Mouse (Mus musculus) erythroid progenitor cell, adult 5-6 weeks (primary cell): Measurements from ENCODE around the gene Kctd18. TPM values are rescaled to one million over a fixed set of nuclear protein-coding genes. Genes with fewer than 3 reads are reported as not detected.

Experiments used
- ATAC-seq: replicated peaks from 2 replicates; pipeline ENCODE4 v1.8.0; 2016; ENCODE audit warnings: moderate number of reproducible peaks, mild to moderate bottlenecking, moderate TSS enrichment, inconsistent platforms; ENCODE audit not compliant: poor library complexity, low FRiP score, severe bottlenecking
- total RNA-seq, 2 experiments: library from RNA; stranded (forward) in 1 of 2; stranded (reverse) in 1 of 2; fragments of 150-400 nt in 1 of 2; fragments of 186-747, 209-891 nt in 1 of 2; gene quantifications; 2 replicates each; pipeline versions ENCODE4 v1.2.3 to v1.2.4; 2015 to 2017; ENCODE audit warnings: low replicate concordance in 2 of 2

Gene Kctd18
- total RNA-seq, 2 experiments from 2014 or later = 1.4 TPM; not detected in 1

DNA sequence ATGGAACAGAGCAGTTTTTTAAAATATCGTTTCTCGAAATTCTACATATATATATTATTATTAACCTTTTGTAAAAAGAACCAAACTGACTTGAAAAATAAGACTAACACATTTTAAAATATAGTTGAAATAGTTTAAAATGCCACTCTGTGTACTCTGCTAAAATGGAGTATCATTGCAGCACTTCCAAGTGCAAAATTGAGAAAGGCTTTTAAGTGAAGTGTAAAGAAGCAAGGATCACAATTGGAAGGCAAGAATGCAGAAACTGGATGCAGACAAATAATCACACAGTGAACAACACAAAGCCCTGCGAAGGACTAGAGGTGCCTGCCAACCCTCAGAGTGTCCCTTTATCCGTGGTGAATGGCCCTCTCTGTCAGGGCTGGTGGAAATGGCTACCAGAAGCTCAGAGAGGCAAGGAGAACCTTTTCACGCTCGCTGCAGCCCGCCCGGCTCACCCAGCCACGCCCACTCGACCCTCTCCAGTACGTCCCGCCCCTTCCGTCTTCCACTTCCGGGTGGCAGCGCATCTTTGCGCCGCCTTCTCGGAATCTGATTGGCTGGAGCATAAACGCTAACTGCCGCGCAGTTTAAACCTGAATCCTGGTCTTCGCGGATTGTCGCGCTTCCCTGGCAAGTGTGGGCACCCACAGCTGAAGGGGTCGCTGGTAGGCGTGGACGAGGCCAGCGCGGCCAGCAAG is 23.2 kb downstream of the Kctd18 start, which contains the start of gene Sgo2a:
Sgo2a (plus strand) TSS at position 540 of the 701 bp plus-strand sequence.
- peak; percentile 99 for ATAC-seq

GRCm38 (mm10) chr1:57991277-57991676 is 27.5 kb downstream of the Kctd18 start:
- ATAC-seq = no peak

DNA sequence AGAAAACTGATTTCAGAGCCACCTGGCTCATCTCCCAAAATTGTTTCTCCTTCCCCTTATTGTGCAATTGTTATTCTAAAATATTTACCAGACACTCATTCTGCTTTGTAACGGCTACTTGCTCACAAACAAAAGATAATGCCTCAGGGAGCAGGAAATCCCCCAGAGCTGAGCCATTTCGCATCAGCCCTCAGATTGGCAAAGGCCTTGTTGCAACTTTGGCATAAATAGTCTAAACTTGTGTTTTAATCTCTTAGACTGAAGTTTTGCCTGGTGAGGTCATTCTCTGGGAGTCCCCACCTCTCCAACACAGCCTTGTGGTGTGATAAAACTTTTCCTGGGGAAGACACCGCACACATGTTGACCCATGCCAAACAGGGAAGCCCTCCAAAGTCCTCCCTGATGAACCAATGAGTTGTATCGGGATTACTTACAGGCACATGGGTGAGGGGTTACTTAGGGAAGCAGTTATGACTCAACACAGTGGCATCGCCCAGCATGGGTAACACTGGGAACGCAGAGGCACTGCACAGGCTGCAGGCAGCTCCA is 29.6 kb downstream of the Kctd18 start:
- ATAC-seq = no peak

- no peak for ATAC-seq
Observed at GRCm38 (mm10) chr1:57976860-57977259, 41.9 kb downstream of the Kctd18 start.

DNA sequence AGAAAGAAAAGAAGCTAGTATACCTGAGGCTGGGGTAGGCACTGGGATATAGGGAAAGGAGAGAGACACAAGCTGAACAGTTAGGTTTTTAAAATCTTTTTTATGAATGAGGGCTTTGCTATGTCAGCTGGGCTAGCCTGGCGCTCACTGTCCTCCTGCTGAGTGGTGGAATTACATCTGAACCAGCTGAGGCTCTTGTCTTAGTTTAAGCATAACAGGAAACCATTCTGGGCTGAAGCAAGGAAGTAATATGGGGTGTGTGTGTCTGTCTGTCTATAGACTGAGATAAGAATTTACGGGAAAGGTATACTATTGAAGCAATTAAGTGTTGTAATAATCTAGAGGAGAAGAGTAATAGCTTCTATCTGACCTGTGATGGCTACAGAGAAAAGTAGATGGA is 47.2 kb downstream of the Kctd18 start:
- ATAC-seq = no peak

- peak; percentile 99 for ATAC-seq
Observed at GRCm38 (mm10) chr1:57969327-57970271, 49.2 kb downstream of the Kctd18 start.

- ATAC-seq = no peak
Observed at GRCm38 (mm10) chr1:57955774-57956173, 63.0 kb downstream of the Kctd18 start.

DNA sequence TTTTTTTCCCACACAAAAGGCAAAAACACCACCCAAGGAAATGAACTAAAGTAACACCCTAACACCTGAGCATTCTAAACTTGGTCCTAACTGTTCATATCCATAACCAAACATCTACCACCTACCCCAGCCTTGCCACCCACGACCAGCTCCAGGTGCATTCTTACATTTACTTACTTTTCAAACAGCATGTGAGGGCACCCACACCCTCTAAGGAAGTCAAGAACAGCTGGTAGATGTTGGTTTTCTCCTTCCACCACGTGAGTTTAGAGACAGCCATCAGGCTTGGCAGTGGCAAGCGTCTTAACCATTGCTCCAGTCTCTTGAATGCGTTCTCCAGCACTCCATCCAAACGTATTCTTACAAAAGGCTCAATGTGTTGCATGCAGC is 64.4 kb downstream of the Kctd18 start:
- ATAC-seq = no peak

GRCm38 (mm10) chr1:57953586-57954375 is 65.0 kb downstream of the Kctd18 start:
- no peak for ATAC-seq

DNA sequence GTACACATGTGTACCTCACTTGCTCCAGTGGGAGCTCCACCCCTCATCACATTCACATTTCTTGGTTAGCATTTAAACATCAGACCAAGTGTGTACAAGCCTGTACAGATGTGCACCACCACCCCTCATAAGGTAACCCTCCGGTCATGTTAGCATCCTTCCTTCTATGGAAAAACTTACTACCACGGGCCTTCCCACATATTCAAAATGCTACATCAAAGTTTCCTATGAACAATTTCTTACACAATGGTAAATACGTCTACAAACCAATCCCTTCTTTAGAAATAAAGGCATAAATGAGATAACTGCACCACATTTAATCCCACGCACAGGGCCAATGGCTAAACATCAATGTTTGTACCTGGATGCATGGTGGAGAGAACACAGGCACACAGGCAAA is 66.2 kb downstream of the Kctd18 start:
- ATAC-seq = no peak

GRCm38 (mm10) chr1:57949716-57950115 is 69.0 kb downstream of the Kctd18 start:
- no peak for ATAC-seq

- no peak for ATAC-seq
Observed at GRCm38 (mm10) chr1:57949195-57949594, 69.6 kb downstream of the Kctd18 start.

GRCm38 (mm10) chr1:57947552-57948347 is 71.0 kb downstream of the Kctd18 start:
- no peak for ATAC-seq

DNA sequence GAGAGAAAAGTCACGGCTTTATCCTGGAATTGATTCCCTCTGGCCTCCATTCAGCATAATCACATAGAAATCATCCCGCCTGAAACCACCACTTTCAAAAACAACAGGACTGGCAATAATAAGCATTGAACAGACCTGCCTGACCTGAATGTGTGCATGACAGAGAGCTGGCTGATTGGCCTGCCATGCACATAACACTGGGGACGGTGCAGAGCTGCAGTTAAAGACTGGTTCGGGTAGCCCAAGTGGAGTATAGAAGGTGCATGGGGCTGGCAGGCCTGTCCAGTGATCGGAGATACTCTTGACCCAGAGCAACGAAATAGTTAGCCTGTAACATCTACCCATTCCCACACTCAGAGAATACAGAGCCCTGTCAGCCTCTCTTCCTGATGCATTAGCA is 76.5 kb downstream of the Kctd18 start:
- ATAC-seq = no peak

DNA sequence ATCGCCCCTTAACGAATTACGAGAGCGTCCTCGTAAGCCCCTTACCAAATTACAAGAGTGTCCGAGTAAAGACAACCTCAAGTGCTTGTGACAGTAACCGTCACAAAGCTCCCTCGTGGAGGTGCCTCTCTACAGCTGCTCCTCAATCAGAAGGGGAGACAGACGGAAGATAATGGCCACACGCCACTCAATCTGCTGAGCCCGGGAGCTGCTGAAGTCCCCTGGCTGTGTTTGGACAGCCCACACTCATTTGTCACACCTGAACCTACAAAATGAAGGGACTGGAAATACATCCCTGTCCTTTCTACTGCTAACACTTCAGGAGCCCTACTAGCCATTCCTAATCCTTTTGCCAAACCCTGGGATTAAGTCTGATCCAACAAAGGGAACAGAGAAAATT is 77.0 kb downstream of the Kctd18 start:
- no peak for ATAC-seq

- no peak for ATAC-seq
Observed at GRCm38 (mm10) chr1:57941095-57941494, 77.7 kb downstream of the Kctd18 start.

- no peak for ATAC-seq
Observed at GRCm38 (mm10) chr1:57940691-57941090, 78.1 kb downstream of the Kctd18 start.

- ATAC-seq = no peak
Observed at GRCm38 (mm10) chr1:57934287-57934686, 84.5 kb downstream of the Kctd18 start.

GRCm38 (mm10) chr1:57918567-57918966 is 100.2 kb downstream of the Kctd18 start:
- ATAC-seq = no peak
